Mouse (Mus musculus): ENCODE results near the gene Rara.

Rara gene

GRCm38 (mm10) chr11:98995987-98996386, 68.4 kb downstream of the Rara start:
- no peak for DNase-seq (ENCODE audit: low spot score in 2 of 2)

DNA sequence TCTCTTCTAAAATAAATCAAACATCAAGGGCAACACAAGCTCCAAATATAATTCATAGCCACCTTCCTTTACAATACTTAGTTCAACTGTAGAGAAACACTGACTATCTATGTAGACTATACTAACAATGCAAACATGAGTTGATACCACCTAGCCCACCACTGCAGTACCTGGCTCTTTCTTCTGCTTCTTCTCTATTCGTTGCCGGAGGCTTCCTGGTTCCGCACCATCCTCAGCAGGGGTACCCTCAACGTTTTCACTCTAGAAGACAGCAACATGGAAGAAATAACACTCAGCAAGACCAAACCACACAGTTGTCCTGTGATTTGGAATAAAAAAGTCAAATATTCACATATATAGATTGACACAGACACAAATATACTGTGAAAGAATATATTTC, 70.0 kb downstream of the Rara start:
- no peak for DNase-seq (ENCODE audit: low spot score in 2 of 2)

DNA sequence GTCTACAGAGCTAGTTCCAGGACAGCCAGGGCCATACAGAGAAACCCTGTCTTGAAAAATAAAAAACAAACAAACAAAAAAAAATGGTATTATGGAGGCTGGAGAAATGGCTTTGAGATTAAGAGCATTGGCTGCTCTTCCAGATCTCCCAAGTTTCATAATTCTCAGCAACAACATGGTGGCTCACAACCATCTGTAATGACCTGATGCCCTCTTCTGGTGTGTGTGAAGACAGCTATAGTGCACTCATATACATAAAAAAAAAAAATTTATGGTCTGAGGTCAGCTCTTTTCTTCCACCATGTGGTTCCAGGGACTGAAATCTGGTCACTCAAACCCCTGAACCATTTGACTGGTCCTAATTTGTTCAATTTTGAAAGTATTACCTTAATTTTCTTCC, 71.2 kb downstream of the Rara start:
- no peak for DNase-seq (ENCODE audit: low spot score in 2 of 2)

DNA sequence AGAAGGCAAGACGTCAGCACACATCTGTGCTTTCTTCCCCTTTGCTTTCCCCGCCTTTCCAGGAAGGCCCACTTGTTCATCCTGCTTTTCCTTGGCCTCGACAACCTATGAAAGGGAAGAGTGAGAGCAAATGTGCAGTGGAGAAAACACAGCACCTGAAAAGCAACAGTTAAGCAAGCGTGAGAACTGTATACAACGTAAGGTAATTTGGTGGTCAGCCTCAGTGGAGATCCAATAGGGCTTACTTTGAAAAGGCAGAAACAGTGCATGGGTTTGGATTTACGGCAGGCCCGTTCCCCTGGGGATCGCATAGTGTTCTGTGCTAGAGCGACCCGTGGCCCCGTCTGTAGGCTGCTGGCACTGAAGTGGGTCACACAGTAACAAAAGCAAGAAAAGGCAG, 71.6 kb downstream of the Rara start:
- no peak for DNase-seq (ENCODE audit: low spot score in 2 of 2)

DNA sequence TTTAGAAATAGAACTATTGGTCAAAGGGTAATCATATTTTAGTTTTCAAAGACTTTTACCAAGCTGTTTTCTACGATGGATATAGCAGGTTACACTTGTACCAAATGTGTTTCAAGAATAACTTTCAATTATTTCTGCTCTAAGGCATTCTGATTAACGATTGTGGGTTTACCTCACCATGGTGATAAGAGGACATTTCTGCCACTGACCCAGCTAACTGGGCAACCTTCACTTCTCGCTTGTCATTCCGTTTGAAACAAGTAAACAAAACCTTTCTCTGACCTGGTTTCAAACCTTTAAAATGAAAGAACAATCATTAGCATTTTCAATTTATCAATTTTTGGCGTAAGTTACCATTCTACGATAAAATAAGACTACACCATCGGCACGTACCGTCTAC, 79.2 kb downstream of the Rara start:
- no peak for DNase-seq (ENCODE audit: low spot score in 2 of 2)

- DNase-seq (ENCODE audit: low spot score in 2 of 2), result no peak
Observed at GRCm38 (mm10) chr11:99010124-99010523, 82.5 kb downstream of the Rara start.

DNA sequence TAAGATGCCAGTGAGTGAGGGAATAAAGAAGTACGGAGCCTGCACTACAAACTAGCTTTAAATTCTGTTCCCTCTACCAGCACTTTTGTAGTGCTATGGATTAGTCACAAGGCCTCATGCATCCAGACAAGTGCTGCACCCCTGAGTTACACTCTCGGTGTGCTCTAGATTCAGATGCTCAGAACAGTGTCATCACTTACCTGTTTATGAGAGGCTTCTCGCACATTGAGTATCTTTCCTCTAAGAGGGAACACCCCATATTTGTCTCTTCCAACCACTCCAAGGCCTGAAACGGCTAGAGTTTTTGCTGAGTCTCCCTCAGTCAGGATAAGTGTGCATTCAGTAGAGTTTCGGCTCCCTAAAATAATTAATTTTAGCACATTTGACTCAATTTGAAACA, 83.1 kb downstream of the Rara start:
- no peak for DNase-seq (ENCODE audit: low spot score in 2 of 2)

DNA sequence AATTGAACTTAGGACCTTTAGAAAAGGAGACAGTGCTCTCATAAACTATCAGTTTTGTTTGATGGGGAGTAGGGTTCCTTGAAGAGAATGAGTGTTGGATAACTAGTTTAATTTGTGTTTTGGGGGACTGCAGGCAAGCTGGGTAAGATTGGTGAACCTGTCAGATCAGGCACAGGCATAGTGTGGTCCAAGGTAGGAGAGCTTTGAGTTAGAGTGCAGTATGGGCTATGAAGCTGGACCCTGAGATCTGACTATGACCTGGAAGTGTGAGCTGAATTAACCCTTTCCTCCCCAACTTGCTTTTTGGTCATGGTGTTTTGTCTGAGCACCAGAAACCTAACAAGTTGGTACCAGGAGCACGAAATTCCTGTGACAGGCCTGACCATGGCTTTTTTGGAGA, 86.2 kb downstream of the Rara start:
- no peak for DNase-seq (ENCODE audit: low spot score in 2 of 2)

- no peak for DNase-seq (ENCODE audit: low spot score in 2 of 2)
Observed at GRCm38 (mm10) chr11:99019844-99020243, 92.2 kb downstream of the Rara start.

- DNase-seq (ENCODE audit: low spot score in 2 of 2), result no peak
Observed at GRCm38 (mm10) chr11:99022384-99022933, 94.8 kb downstream of the Rara start.

DNA sequence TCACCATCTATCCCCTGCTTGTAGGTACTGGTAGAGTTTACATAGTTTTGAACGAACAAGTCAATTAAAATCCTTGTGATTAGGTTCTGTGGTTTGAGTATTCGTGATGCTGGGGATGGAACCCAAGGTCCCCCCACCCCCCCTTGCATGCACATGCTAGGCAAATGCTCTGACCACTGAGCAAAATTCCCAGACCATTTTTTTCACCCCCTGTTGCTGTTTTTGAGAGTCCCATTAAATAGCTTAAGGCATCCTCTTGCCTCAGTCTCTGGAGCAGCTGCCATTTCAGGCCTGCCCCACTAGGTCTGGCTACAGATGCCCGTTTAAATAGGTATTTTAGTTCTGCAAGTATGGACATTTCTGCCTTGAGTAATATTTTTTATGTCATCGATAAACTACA, 95.5 kb downstream of the Rara start:
- no peak for DNase-seq (ENCODE audit: low spot score in 2 of 2)

DNA sequence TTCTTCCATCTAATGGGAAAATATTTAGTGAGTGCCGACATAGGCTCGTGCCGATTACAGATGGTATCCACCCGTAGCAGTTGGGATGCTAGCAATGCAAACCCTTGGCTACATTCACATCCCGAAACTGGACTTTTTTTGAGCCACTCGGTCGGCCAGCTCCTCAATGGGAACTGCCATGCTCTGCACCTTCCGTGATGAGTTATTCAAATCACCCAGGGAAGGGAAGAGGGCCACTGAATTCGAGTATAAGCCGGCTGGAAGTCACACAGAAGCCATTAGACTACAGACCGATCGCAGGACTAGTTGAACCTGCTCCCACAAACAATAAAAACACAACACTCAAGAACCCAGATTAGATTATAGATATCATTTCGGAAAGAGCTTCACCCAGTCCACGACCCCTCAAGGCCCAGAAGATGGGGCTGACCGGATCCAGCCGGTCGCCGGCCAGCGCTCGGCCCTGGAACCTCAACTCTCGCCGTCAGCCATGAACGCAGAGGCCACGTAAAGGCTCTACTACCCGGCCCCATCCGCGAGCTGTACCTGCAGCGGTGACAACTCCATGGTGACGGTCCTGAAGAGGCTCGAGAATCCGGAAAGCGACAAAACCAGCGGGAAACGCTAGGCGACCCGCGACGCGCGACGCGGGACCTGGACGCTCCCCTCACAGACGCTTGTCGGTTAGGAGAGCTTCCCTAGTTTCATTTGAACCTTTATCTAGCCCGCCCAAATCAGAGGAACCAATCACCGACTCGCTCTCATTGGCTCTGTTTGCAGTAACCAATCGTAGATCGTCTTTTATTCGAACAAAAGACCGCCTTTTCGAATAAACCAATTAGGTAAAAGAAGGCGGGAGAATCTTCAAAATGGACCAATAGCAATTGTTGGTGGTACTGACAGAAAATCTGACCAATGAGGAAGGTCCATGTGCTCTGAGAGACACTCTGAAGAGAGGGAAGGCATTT, 96.2 kb downstream of the Rara start, which contains the start of gene Top2a:
Gene Top2a, minus strand, starts transcription at position 690 of the 968 bp plus-strand sequence.
- peak; percentile 91 to 97 for DNase-seq (ENCODE audit: low spot score in 2 of 2)

All from urinary bladder, postnatal 36 days (tissue).